Mouse (Mus musculus): ENCODE results near the gene Lrrc23. TPM values are rescaled to one million over a fixed set of nuclear protein-coding genes. Genes with fewer than 3 reads are reported as not detected.

The Lrrc23 gene
- polyA plus RNA-seq, 1 experiment from 2014 or later = 2.3 TPM

- Histone ChIP-seq H3K4me2 (replicated peaks) (no peak overlapping the region), H3K27me3 (0 out of 2 replicates have a peak, but pooled peaks cover 7% of the 10 kb centered on the region), H3K9ac (replicated peaks) (no peak overlapping the region), H3K9me3 (no peaks in the 10 kb centered on the region), H3K36me3 (no peaks in the 10 kb centered on the region), H3K4me1 (peaks cover 43% of the 10 kb centered on the region), H3K4me3 (no peak overlapping the region), H3K27ac (replicated peaks) (peak overlapping the region; percentile 98)
- 73% methylated on average over 2 of the region's 2 CpGs for WGBS
- no peak for ATAC-seq (ENCODE audit: low FRiP score, low read depth)
These were observed 20.7 kb downstream of the Lrrc23 start for GRCm38 (mm10) chr6:124758849-124759232.

- Histone ChIP-seq H3K4me3 (peak overlapping the region; percentile 91), H3K4me2 (replicated peaks) (peak overlapping the region; percentile 64), H3K27ac (replicated peaks) (peak overlapping the region; percentile 98), H3K9ac (replicated peaks) (peak overlapping the region; percentile 97), H3K27me3 (0 out of 2 replicates have a peak, but pooled peaks cover 7% of the 10 kb centered on the region), H3K9me3 (no peaks in the 10 kb centered on the region), H3K4me1 (peaks cover 49% of the 10 kb centered on the region), H3K36me3 (no peaks in the 10 kb centered on the region)
- ATAC-seq (ENCODE audit: low FRiP score, low read depth) = peak; percentile 10; the same call in 1 of the 2 replicates
- WGBS = 23% methylated on average over 5 of the region's 5 CpGs
These were observed 21.3 kb downstream of the Lrrc23 start for GRCm38 (mm10) chr6:124757909-124758848.

DNA sequence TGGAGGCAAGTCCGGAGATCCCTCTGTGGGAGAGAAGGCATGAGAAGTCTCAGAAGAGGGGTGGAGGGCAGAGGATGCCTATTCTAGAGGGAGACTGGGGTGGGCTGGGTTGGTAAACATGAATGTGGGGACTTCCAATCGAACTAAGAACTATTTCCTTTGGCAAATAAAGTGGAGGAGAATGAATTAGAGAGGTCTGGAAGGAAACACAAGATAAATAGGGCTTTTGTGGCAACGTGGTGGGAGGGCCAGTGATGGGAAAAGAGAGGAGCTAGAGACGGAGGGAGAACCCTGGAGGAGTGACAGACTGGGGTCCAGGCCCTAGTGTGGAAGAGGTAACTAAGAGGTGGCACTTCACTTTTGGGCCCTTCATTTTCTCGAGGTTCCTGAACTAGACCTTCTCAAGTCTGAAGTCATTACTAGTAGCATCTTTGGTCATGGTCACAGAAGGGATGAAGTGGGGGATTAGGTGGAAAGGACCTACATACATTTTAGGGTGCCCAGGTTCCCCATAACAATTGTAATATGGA is 22.1 kb downstream of the Lrrc23 start:
- WGBS = under 1% methylated on average over 5 of the region's 5 CpGs
- ATAC-seq (ENCODE audit: low FRiP score, low read depth) = no peak
- peaks cover 49% of the 10 kb centered on the region for H3K4me1 ChIP-seq

GRCm38 (mm10) chr6:124756652-124757350 is 22.7 kb downstream of the Lrrc23 start:
- no peaks in the 10 kb centered on the region for H3K36me3 ChIP-seq
- peak overlapping the region; percentile 98 for H3K27ac ChIP-seq (replicated peaks)
- peak overlapping the region; percentile 64 for H3K4me2 ChIP-seq (replicated peaks)
- H3K9ac ChIP-seq (replicated peaks) = peak overlapping the region; percentile 97
- ATAC-seq (ENCODE audit: low FRiP score, low read depth) = peak; percentile 77
- peak overlapping the region; percentile 91 for H3K4me3 ChIP-seq
- H3K9me3 ChIP-seq = no peaks in the 10 kb centered on the region
- no peaks in the 10 kb centered on the region for H3K27me3 ChIP-seq
- 1% methylated on average over 50 of the region's 54 CpGs for WGBS
- H3K4me1 ChIP-seq = peaks cover 49% of the 10 kb centered on the region

More for the DNA sequence above, 22.1 kb downstream of the Lrrc23 start:
- no peaks in the 10 kb centered on the region for H3K9me3 ChIP-seq
- peak overlapping the region; percentile 64 for H3K4me2 ChIP-seq (replicated peaks)
- H3K27ac ChIP-seq (replicated peaks) = peak overlapping the region; percentile 98
- peak overlapping the region; percentile 91 for H3K4me3 ChIP-seq
- no peaks in the 10 kb centered on the region for H3K36me3 ChIP-seq
- H3K9ac ChIP-seq (replicated peaks) = peak overlapping the region; percentile 97
- H3K27me3 ChIP-seq = no peaks in the 10 kb centered on the region

DNA sequence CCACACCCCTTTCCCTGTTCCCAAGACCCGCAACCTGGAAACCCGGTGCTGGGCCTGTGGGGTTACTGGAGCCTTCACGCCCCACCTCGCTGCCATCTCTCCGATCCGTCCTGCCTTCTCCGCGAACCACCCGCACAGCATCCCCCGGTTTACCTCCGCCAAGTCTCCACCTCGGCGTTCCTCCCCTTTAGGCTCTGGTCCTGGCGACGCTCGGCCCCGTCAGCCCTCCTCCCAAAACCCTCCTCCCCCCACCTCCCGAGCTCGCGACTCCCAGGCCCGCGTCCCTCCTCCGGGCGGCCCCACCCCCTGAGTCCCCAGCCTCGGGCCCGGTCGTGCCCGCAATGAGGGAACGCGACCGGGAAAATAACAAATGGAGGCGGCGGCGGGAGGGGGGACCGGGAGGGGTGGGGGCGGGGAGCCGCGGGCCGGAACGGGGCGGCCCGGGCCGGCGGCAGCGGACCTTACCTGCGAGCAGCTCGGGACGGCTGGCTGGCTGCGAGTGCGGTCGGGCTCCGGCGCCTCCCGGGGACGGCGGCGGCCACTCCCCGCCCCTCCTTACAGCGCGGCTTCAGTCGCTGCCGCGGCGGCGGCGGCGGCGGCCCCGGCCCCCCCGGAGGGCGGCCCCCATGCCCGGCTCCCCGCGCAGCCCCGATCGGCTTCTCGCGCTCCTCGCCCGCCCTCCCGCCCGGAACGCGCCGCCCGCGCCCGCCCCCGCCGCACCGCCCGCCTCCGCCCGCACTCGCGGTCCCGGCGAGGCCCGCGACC is 23.5 kb downstream of the Lrrc23 start, which contains the start of the genes Gm45234 and Atn1:
Gm45234 (minus strand) TSS at position 191 of the 765 bp plus-strand sequence.
Atn1 (minus strand) TSS at position 694 of the 765 bp plus-strand sequence.
- Histone ChIP-seq H3K4me2 (replicated peaks) (peak within 1 kb of the TSS; percentile 64), H3K4me1 (peaks cover 49% of the 10 kb centered on the region), H3K27me3 (no peaks in the 10 kb centered on the region), H3K9me3 (no peaks in the 10 kb centered on the region), H3K4me3 (peak within 1 kb of the TSS; percentile 91), H3K36me3 (no peaks in the 10 kb centered on the region), H3K27ac (replicated peaks) (peak within 1 kb of the TSS; percentile 98), H3K9ac (replicated peaks) (peak within 1 kb of the TSS; percentile 97)
- under 1% methylated on average over 80 of the region's 100 CpGs for WGBS
- ATAC-seq (ENCODE audit: low FRiP score, low read depth) = peak; percentile 71

DNA sequence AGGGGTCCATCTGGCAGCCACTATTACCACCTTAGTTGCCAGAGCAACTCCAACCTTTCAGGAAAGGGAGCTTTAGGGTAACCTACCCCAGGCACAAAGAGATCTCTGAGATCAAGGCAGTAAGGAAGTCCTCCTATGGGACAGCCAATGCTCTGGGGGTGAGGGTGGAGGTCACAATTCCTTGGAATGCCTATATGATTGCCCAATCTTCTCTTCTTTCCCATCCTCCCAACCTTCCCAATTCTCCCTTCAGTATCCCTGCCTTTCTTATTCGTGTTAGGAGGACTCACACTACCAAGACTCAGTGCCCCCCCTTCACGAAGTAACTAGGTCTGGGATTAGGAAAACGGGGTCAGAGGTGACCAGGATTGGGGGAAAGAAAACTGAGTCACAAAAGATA is 24.2 kb downstream of the Lrrc23 start:
- Histone ChIP-seq H3K36me3 (no peaks in the 10 kb centered on the region), H3K4me2 (replicated peaks) (peak overlapping the region; percentile 64), H3K9ac (replicated peaks) (peak overlapping the region; percentile 97), H3K4me3 (peak overlapping the region; percentile 91), H3K27me3 (no peaks in the 10 kb centered on the region), H3K27ac (replicated peaks) (peak overlapping the region; percentile 98), H3K9me3 (no peaks in the 10 kb centered on the region), H3K4me1 (peaks cover 49% of the 10 kb centered on the region)
- ATAC-seq (ENCODE audit: low FRiP score, low read depth) = no peak
- 5% methylated on average over 3 of the region's 3 CpGs for WGBS

DNA sequence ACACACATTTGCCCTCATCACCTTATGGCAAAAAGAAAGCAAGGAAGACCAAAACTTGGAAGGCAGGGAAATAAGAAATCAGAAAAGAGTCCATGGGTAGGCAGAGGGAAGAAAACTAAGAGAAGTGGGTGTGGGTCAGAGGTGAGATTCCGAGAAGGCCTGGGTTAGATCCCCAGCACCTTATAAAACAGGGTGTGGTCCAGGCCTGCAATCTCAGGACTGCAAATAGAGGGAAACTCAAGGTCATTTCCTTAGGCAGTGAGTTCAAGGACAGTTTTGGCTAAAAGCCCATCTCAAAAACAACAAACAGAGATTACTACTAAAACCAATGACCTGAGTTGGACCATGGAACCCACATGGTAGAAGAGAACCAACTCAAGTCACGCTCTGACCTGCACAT is 25.7 kb downstream of the Lrrc23 start:
- H3K9ac ChIP-seq (replicated peaks) = no peak overlapping the region
- 97% methylated on average over 2 of the region's 2 CpGs for WGBS
- peaks cover 11% of the 10 kb centered on the region for H3K36me3 ChIP-seq
- no peak overlapping the region for H3K4me2 ChIP-seq (replicated peaks)
- H3K27me3 ChIP-seq = no peaks in the 10 kb centered on the region
- H3K27ac ChIP-seq (replicated peaks) = no peak overlapping the region
- no peak for ATAC-seq (ENCODE audit: low FRiP score, low read depth)
- H3K9me3 ChIP-seq = no peaks in the 10 kb centered on the region
- peaks cover 46% of the 10 kb centered on the region for H3K4me1 ChIP-seq
- no peak overlapping the region for H3K4me3 ChIP-seq

- H3K9ac ChIP-seq (replicated peaks) = no peak overlapping the region
- H3K9me3 ChIP-seq = no peaks in the 10 kb centered on the region
- no peak overlapping the region for H3K27ac ChIP-seq (replicated peaks)
- no peaks in the 10 kb centered on the region for H3K27me3 ChIP-seq
- H3K4me2 ChIP-seq (replicated peaks) = no peak overlapping the region
- H3K4me1 ChIP-seq = peaks cover 36% of the 10 kb centered on the region
- WGBS = 86% methylated on average over 8 of the region's 8 CpGs
- no peak for ATAC-seq (ENCODE audit: low FRiP score, low read depth)
- H3K36me3 ChIP-seq = peaks cover 33% of the 10 kb centered on the region
- no peak overlapping the region for H3K4me3 ChIP-seq
These were observed 29.1 kb downstream of the Lrrc23 start for GRCm38 (mm10) chr6:124750405-124750804.

DNA sequence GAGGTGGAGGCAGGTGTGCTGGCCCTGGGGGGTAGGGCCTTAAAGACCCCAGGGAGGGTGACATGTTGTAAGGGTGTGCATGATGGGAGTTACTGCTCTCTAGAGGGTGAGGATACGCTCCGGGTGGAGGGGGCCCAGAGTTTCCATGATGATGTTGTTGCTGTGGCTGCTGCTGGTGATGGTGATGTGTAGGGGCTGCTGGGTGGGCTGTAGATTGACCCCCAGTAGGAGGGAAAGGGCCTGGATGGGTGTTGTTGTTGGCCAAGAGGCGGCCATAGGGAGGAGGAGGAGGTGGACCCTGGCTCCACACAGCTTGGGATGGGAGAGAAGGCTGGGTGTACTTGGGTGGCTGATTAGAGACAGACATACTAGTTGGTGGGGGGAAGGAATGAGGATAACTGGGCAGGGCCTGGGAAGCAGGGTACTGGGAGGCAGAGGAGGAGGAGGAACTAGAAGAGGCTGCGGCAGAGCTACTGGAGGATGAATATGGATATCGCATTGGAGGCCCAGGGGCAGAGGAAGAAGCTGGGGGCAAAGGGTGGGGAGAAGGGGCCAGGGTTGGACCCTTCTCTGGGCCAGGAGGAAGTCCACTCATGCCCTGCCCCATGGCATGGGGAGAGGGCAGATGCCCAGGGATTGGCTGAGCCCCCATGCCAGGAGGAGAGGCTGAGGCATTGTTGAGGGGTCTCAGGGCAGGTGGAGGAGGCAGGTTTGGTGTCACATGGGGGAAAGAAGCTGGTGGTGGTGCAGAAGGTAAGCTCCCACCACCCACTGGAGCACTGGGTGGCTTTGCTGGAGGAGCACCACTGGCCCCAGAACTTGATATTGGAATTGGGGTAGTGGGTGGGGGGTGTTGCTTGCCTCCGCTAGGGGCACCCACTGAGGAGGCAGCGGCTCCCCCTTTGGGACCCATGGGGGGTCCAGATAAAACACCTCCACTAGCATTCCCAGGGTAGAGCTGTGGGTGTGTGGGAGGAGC is 32.6 kb downstream of the Lrrc23 start:
- H3K9me3 ChIP-seq = no peaks in the 10 kb centered on the region
- H3K36me3 ChIP-seq = peaks cover 59% of the 10 kb centered on the region
- peak overlapping the region; percentile 75 for H3K9ac ChIP-seq (replicated peaks)
- WGBS = 89% methylated on average over 7 of the region's 7 CpGs
- no peak overlapping the region; the same call in 1 of the 2 replicates for H3K4me3 ChIP-seq
- peak overlapping the region; percentile 82; the same call in 1 of the 2 replicates for H3K27ac ChIP-seq (replicated peaks)
- H3K4me1 ChIP-seq = peaks cover 23% of the 10 kb centered on the region
- H3K4me2 ChIP-seq (replicated peaks) = peak overlapping the region; percentile 73
- no peak for ATAC-seq (ENCODE audit: low FRiP score, low read depth)
- no peaks in the 10 kb centered on the region for H3K27me3 ChIP-seq

DNA sequence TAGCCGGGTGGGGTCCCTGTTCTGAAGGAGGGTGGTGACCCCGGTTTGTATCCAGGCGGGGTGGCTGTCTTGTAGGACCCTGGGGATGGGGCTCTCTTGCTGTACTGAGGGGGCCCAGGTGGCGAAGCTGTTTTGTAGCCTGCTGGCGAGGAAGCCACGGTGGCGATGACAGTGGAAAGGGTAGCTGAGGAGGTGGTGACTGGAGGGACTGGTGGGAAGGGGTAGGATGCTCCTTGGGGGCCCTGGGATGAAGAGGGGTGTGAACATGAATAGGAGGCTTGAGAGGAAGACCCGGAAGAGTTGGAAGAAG is 33.3 kb downstream of the Lrrc23 start:
- Histone ChIP-seq H3K36me3 (peaks cover 59% of the 10 kb centered on the region), H3K4me3 (peak overlapping the region; percentile 45), H3K4me2 (replicated peaks) (peak overlapping the region; percentile 73), H3K9ac (replicated peaks) (peak overlapping the region; percentile 75), H3K27me3 (no peaks in the 10 kb centered on the region), H3K4me1 (peaks cover 28% of the 10 kb centered on the region), H3K27ac (replicated peaks) (peak overlapping the region; percentile 82), H3K9me3 (no peaks in the 10 kb centered on the region)
- peak; percentile 10; the same call in 1 of the 2 replicates for ATAC-seq (ENCODE audit: low FRiP score, low read depth)
- WGBS = 14% methylated on average over 8 of the region's 8 CpGs

Data from midbrain, embryonic 12.5 days (tissue).